Mouse (Mus musculus) cortical plate, adult 2 months (tissue): ENCODE data around the gene Cngb1.

Experiments
- CTCF ChIP-seq: fragments of 200-500 bp; IDR thresholded peaks from 2 replicates; pipeline ENCODE4 v1.5.1; 2011; ENCODE audit warnings: mild to moderate bottlenecking, control low read depth, low read length; ENCODE audit not compliant: insufficient read depth; ENCODE audit errors: extremely low read depth
- POLR2A ChIP-seq: fragments of 200-500 bp; IDR thresholded peaks from 2 replicates; pipeline ENCODE4 v1.6.1; 2011; ENCODE audit warnings: mild to moderate bottlenecking, low read length, control low read depth; ENCODE audit not compliant: insufficient read depth; ENCODE audit errors: extremely low read depth

GRCm38 (mm10) chr8:95310342-95310970, 4.1 kb upstream of the Cngb1 start, which contains the start of gene Tepp:
- TF ChIP-seq CTCF, result no peak
- no peak for TF ChIP-seq POLR2A
